Mouse (Mus musculus) neural tube, embryonic 11.5 days (tissue): ENCODE measurements at regions not wholly inside any gene's neighbourhood (a gene's known extent, or its start where the extent isn't known, plus 50 kb on each side); places are given as distances from the start of the nearest gene placed in this dataset.

Source experiments
- ATAC-seq: fragments of 200-750 bp; cut with Nextera tagmentation; 2 replicates; pipeline ENCODE4 v1.8.0; 2017; ENCODE audit warnings: moderate number of reproducible peaks, mild to moderate bottlenecking, moderate TSS enrichment, moderate library complexity; ENCODE audit not compliant: insufficient read depth, low FRiP score, low TSS enrichment
- DNase-seq: peaks from one replicate; pipeline ENCODE4 v3.0.0-alpha.2; 2015; ENCODE audit warnings: low spot score
- H3K27ac ChIP-seq: fragments of 300-500 bp; sonication (generic); 2 replicates; pipeline ENCODE4 v1.5.1; 2014; ENCODE audit warnings: low read depth, mild to moderate bottlenecking, low read length
- H3K27me3 ChIP-seq: fragments of 300-500 bp; sonication (generic); 2 replicates; pipeline ENCODE4 v1.6.1; 2014; ENCODE audit warnings: mild to moderate bottlenecking, low read length, mixed read lengths; ENCODE audit not compliant: control insufficient read depth, insufficient read depth
- H3K36me3 ChIP-seq: fragments of 300-500 bp; sonication (generic); 2 replicates; pipeline ENCODE4 v1.6.1; 2014; ENCODE audit warnings: mild to moderate bottlenecking, low read length, moderate library complexity, mixed read lengths; ENCODE audit not compliant: control insufficient read depth, insufficient read depth
- H3K4me1 ChIP-seq: fragments of 300-500 bp; sonication (generic); 2 replicates; pipeline ENCODE4 v1.6.1; 2014; ENCODE audit warnings: low read length, mixed read lengths; ENCODE audit not compliant: control insufficient read depth, insufficient read depth
- H3K4me2 ChIP-seq: fragments of 300-500 bp; sonication (generic); 2 replicates; pipeline ENCODE4 v1.6.1; 2014; ENCODE audit warnings: low read depth, mild to moderate bottlenecking, moderate library complexity
- H3K4me3 ChIP-seq: fragments of 300-500 bp; sonication (generic); 2 replicates; pipeline ENCODE4 v1.5.1; 2014; ENCODE audit warnings: low read depth, low read length
- H3K9ac ChIP-seq: fragments of 300-500 bp; sonication (generic); 2 replicates; pipeline ENCODE4 v1.6.1; 2014; ENCODE audit warnings: mild to moderate bottlenecking, low read length
- H3K9me3 ChIP-seq: fragments of 300-500 bp; sonication (generic); 2 replicates; pipeline ENCODE4 v1.6.1; 2016; ENCODE audit warnings: low read length; ENCODE audit not compliant: control insufficient read depth
- WGBS: fragments of 180-500 bp; shearing (Covaris S2); extraction: QIAGEN DNeasy Blood & Tissue Kit; methylation state at CpG from one replicate; pipeline ENCODE4 v1.1.7; 2014; 5-methylcytosine and 5-hydroxymethylcytosine counted together

- no peak overlapping the region for H3K9ac ChIP-seq
- 62% methylated on average over 1 of the region's 1 CpGs for WGBS
- ATAC-seq, result no peak
These were observed 4757.4 kb downstream of the 9330182O14Rik start for GRCm38 (mm10) chr15:44891544-44891943.

GRCm38 (mm10) chr15:44896220-44896619, 4762.1 kb downstream of the 9330182O14Rik start:
- Histone ChIP-seq H3K27me3 (no peaks in the 10 kb centered on the region), H3K4me2 (no peak overlapping the region), H3K36me3 (no peaks in the 10 kb centered on the region), H3K9me3 (no peaks in the 10 kb centered on the region), H3K4me3 (no peak overlapping the region), H3K4me1 (no peaks in the 10 kb centered on the region), H3K9ac (no peak overlapping the region), H3K27ac (no peak overlapping the region)
- no peak for DNase-seq
- 58% methylated on average over 1 of the region's 1 CpGs for WGBS
- no peak for ATAC-seq

More at GRCm38 (mm10) chr15:44891544-44891943, 4757.4 kb downstream of the 9330182O14Rik start:
- no peak overlapping the region for H3K4me2 ChIP-seq
- no peaks in the 10 kb centered on the region for H3K36me3 ChIP-seq
- DNase-seq, result no peak
- no peak overlapping the region for H3K27ac ChIP-seq
- H3K9me3 ChIP-seq, result no peaks in the 10 kb centered on the region
- no peaks in the 10 kb centered on the region for H3K4me1 ChIP-seq
- no peak overlapping the region for H3K4me3 ChIP-seq
- no peaks in the 10 kb centered on the region for H3K27me3 ChIP-seq

GRCm38 (mm10) chr15:44897572-44897971, 4763.4 kb downstream of the 9330182O14Rik start:
- no peaks in the 10 kb centered on the region for H3K36me3 ChIP-seq
- DNase-seq, result no peak
- no peaks in the 10 kb centered on the region for H3K9me3 ChIP-seq
- H3K4me2 ChIP-seq, result no peak overlapping the region
- no peak overlapping the region for H3K9ac ChIP-seq
- H3K4me3 ChIP-seq, result no peak overlapping the region
- 80% methylated on average over 1 of the region's 1 CpGs for WGBS
- no peaks in the 10 kb centered on the region for H3K27me3 ChIP-seq
- no peak overlapping the region for H3K27ac ChIP-seq
- H3K4me1 ChIP-seq, result no peaks in the 10 kb centered on the region
- no peak for ATAC-seq

- 87% methylated on average over 2 of the region's 2 CpGs for WGBS
- DNase-seq (no peak), ATAC-seq (no peak)
- no peaks in the 10 kb centered on the region for H3K27me3 ChIP-seq
- no peak overlapping the region for H3K9ac ChIP-seq
- no peak overlapping the region for H3K4me2 ChIP-seq
- H3K9me3 ChIP-seq, result no peaks in the 10 kb centered on the region
- no peaks in the 10 kb centered on the region for H3K4me1 ChIP-seq
- no peaks in the 10 kb centered on the region for H3K36me3 ChIP-seq
- H3K27ac ChIP-seq, result no peak overlapping the region
- no peak overlapping the region for H3K4me3 ChIP-seq
These were observed 4773.0 kb downstream of the 9330182O14Rik start for GRCm38 (mm10) chr15:44907133-44907532.

GRCm38 (mm10) chr15:44913434-44913833, 4779.3 kb downstream of the 9330182O14Rik start:
- Histone ChIP-seq H3K9me3 (no peaks in the 10 kb centered on the region), H3K4me1 (no peaks in the 10 kb centered on the region), H3K4me2 (no peak overlapping the region), H3K36me3 (no peaks in the 10 kb centered on the region), H3K9ac (no peak overlapping the region), H3K4me3 (no peak overlapping the region), H3K27ac (no peak overlapping the region), H3K27me3 (no peaks in the 10 kb centered on the region)
- WGBS, result 82% methylated on average over 7 of the region's 7 CpGs
- ATAC-seq, result no peak
- DNase-seq, result no peak

- Histone ChIP-seq H3K4me3 (no peak overlapping the region), H3K36me3 (no peaks in the 10 kb centered on the region), H3K9me3 (no peaks in the 10 kb centered on the region), H3K4me2 (no peak overlapping the region), H3K4me1 (no peaks in the 10 kb centered on the region), H3K27me3 (no peaks in the 10 kb centered on the region), H3K27ac (no peak overlapping the region), H3K9ac (no peak overlapping the region)
- DNase-seq (no peak), ATAC-seq (no peak)
- WGBS, result 88% methylated on average over 2 of the region's 2 CpGs
These were observed 4780.8 kb downstream of the 9330182O14Rik start for GRCm38 (mm10) chr15:44915005-44915404.

- no peak overlapping the region for H3K27ac ChIP-seq
- no peak for DNase-seq
- no peaks in the 10 kb centered on the region for H3K9me3 ChIP-seq
- no peak overlapping the region for H3K4me2 ChIP-seq
- no peak for ATAC-seq
- no peak overlapping the region for H3K9ac ChIP-seq
- H3K4me1 ChIP-seq, result no peaks in the 10 kb centered on the region
- H3K27me3 ChIP-seq, result no peaks in the 10 kb centered on the region
- whole genome bisulfite sequencing, result 84% methylated on average over 1 of the region's 1 CpGs
- no peaks in the 10 kb centered on the region for H3K36me3 ChIP-seq
- no peak overlapping the region for H3K4me3 ChIP-seq
These were observed 4782.3 kb downstream of the 9330182O14Rik start for GRCm38 (mm10) chr15:44916479-44916878.

GRCm38 (mm10) chr15:44924686-44925085, 4790.5 kb downstream of the 9330182O14Rik start:
- ATAC-seq (no peak), DNase-seq (no peak)
- H3K9me3 ChIP-seq, result no peaks in the 10 kb centered on the region
- H3K27ac ChIP-seq, result no peak overlapping the region
- H3K9ac ChIP-seq, result no peak overlapping the region
- no peaks in the 10 kb centered on the region for H3K36me3 ChIP-seq
- H3K27me3 ChIP-seq, result no peaks in the 10 kb centered on the region
- WGBS, result 91% methylated on average over 1 of the region's 1 CpGs
- H3K4me3 ChIP-seq, result no peak overlapping the region
- no peak overlapping the region for H3K4me2 ChIP-seq
- H3K4me1 ChIP-seq, result no peaks in the 10 kb centered on the region

- Histone ChIP-seq H3K4me3 (no peak overlapping the region), H3K36me3 (no peaks in the 10 kb centered on the region), H3K4me1 (no peaks in the 10 kb centered on the region), H3K9me3 (no peaks in the 10 kb centered on the region), H3K27ac (no peak overlapping the region), H3K9ac (no peak overlapping the region), H3K4me2 (no peak overlapping the region), H3K27me3 (no peaks in the 10 kb centered on the region)
- WGBS, result 82% methylated on average over 3 of the region's 3 CpGs
- ATAC-seq, result no peak
- DNase-seq, result no peak
These were observed 4792.9 kb downstream of the 9330182O14Rik start for GRCm38 (mm10) chr15:44927058-44927457.
